Mouse (Mus musculus) MEL (cell line): ENCODE results near the gene Acat3. TPM values are rescaled to one million over a fixed set of nuclear protein-coding genes. Genes with fewer than 3 reads are reported as not detected.

Source experiments
- DNase-seq: peaks from one replicate; pipeline ENCODE4 v3.0.0; 2011; ENCODE audit warnings: low read depth, low spot score
- H3K27ac ChIP-seq: 2 replicates; pipeline ENCODE4 v1.5.1; 2012; ENCODE audit warnings: low read depth, mild to moderate bottlenecking, control low read depth, low read length, moderate library complexity; ENCODE audit not compliant: control insufficient read depth
- H3K27me3 ChIP-seq, 2 experiments: fragments of 150-350 bp in 1 of 2; sonication (generic) in 1 of 2; 2 replicates each; pipeline ENCODE4 v1.6.1; 2012; ENCODE audit warnings: low read length in 2 of 2, mild to moderate bottlenecking in 2 of 2, improper control_type of control experiment in 1 of 2, moderate library complexity in 1 of 2; ENCODE audit not compliant: insufficient read depth in 2 of 2, control insufficient read depth in 1 of 2
- H3K36me3 ChIP-seq, 2 experiments: 2 replicates each; pipeline ENCODE4 v1.6.1; 2012 to 2014; ENCODE audit warnings: low read length in 2 of 2, improper control_type of control experiment in 1 of 2, inconsistent platforms in 1 of 2, mild to moderate bottlenecking in 1 of 2; ENCODE audit not compliant: insufficient read depth in 2 of 2, control insufficient read depth in 1 of 2
- H3K4me1 ChIP-seq, 2 experiments: fragments of 150-350 bp in 1 of 2; sonication (generic) in 1 of 2; 2 replicates each; pipeline ENCODE4 v1.6.1; 2012; ENCODE audit warnings: low read length in 2 of 2, improper control_type of control experiment in 1 of 2, mild to moderate bottlenecking in 1 of 2; ENCODE audit not compliant: insufficient read depth in 2 of 2, control insufficient read depth in 1 of 2
- H3K4me3 ChIP-seq, 2 experiments: fragments of 150-350 bp in 1 of 2; sonication (generic) in 1 of 2; 2 replicates each; pipeline ENCODE4 v1.5.1; 2012; ENCODE audit warnings: low read depth in 2 of 2, low read length in 2 of 2, mild to moderate bottlenecking in 2 of 2, moderate library complexity in 2 of 2, control low read depth in 1 of 2, improper control_type of control experiment in 1 of 2; ENCODE audit not compliant: control insufficient read depth in 1 of 2, insufficient read depth in 1 of 2
- H3K79me2 ChIP-seq: 2 replicates; pipeline ENCODE4 v1.6.1; 2012; ENCODE audit warnings: mild to moderate bottlenecking, low read length, moderate library complexity; ENCODE audit not compliant: control insufficient read depth, poor library complexity, insufficient read depth
- H3K9ac ChIP-seq: 2 replicates; pipeline ENCODE4 v1.6.1; 2012; ENCODE audit warnings: low read depth, mild to moderate bottlenecking, control low read depth, low read length, moderate library complexity; ENCODE audit not compliant: control insufficient read depth, poor library complexity, severe bottlenecking
- H3K9me3 ChIP-seq: fragments of 150-350 bp; sonication (generic); replicated peaks from 2 replicates; pipeline ENCODE4 v1.6.1; 2012; ENCODE audit warnings: mild to moderate bottlenecking, low read length, improper control_type of control experiment, moderate library complexity; ENCODE audit not compliant: insufficient read depth
- CHD1 ChIP-seq: IDR thresholded peaks from 2 replicates; pipeline ENCODE4 v1.6.1; 2012; ENCODE audit warnings: low read depth, mild to moderate bottlenecking, inconsistent platforms, low read length, improper control_type of control experiment
- CHD2 ChIP-seq: IDR thresholded peaks from 2 replicates; pipeline ENCODE4 v1.6.1; 2011; ENCODE audit warnings: low read length, improper control_type of control experiment
- CTCF ChIP-seq, 3 experiments: IDR thresholded peaks in 2 of 3; conservative IDR thresholded peaks in 1 of 3; 2 replicates each; pipeline ENCODE4 v1.5.1; 2011 to 2012; ENCODE audit warnings: low read length in 3 of 3, low read depth in 2 of 3, mild to moderate bottlenecking in 2 of 3, improper control_type of control experiment in 1 of 3, inconsistent platforms in 1 of 3, mixed read lengths in 1 of 3, moderate library complexity in 1 of 3; ENCODE audit not compliant: control insufficient read depth in 1 of 3, insufficient read depth in 1 of 3, poor library complexity in 1 of 3, severe bottlenecking in 1 of 3
- ELF1 ChIP-seq: IDR thresholded peaks from 2 replicates; pipeline ENCODE4 v1.6.1; 2014; ENCODE audit warnings: low read depth, mild to moderate bottlenecking, inconsistent platforms, low read length, improper control_type of control experiment, moderate library complexity
- JUND ChIP-seq: IDR thresholded peaks from 2 replicates; pipeline ENCODE4 v1.6.1; 2011; ENCODE audit warnings: low read depth, mild to moderate bottlenecking, improper control_type of control experiment, low read length
- KAT2A ChIP-seq: conservative IDR thresholded peaks from 2 replicates; pipeline ENCODE4 v1.6.1; 2012; ENCODE audit warnings: low read depth, low read length, improper control_type of control experiment, inconsistent platforms
- MAX ChIP-seq: IDR thresholded peaks from 2 replicates; pipeline ENCODE4 v1.6.1; 2011; ENCODE audit warnings: low read length, improper control_type of control experiment
- MAZ ChIP-seq: IDR thresholded peaks from 2 replicates; pipeline ENCODE4 v1.6.1; 2012; ENCODE audit warnings: low read depth, mild to moderate bottlenecking, inconsistent platforms, low read length, improper control_type of control experiment
- MXI1 ChIP-seq: IDR thresholded peaks from 2 replicates; pipeline ENCODE4 v1.6.1; 2011; ENCODE audit warnings: mild to moderate bottlenecking, low read depth, low read length, improper control_type of control experiment
- MYC ChIP-seq: IDR thresholded peaks from 2 replicates; pipeline ENCODE4 v1.6.1; 2011; ENCODE audit warnings: low read depth, mild to moderate bottlenecking, low read length, improper control_type of control experiment, moderate library complexity
- NRF1 ChIP-seq: IDR thresholded peaks from 2 replicates; pipeline ENCODE4 v1.6.1; 2014; ENCODE audit warnings: low read depth, mild to moderate bottlenecking, inconsistent platforms, low read length, improper control_type of control experiment, moderate library complexity; ENCODE audit not compliant: poor library complexity, insufficient read depth, severe bottlenecking
- POLR2A ChIP-seq, 2 experiments: IDR thresholded peaks; 2 replicates each; pipeline ENCODE4 v1.6.1; 2011 to 2012; ENCODE audit warnings: low read length in 2 of 2, mild to moderate bottlenecking in 2 of 2, control low read depth in 1 of 2, improper control_type of control experiment in 1 of 2, low read depth in 1 of 2, moderate library complexity in 1 of 2; ENCODE audit not compliant: control insufficient read depth in 1 of 2, insufficient read depth in 1 of 2, poor library complexity in 1 of 2
- POLR2AphosphoS2 ChIP-seq: IDR thresholded peaks from 2 replicates; pipeline ENCODE4 v1.6.1; 2011; ENCODE audit warnings: low read length, improper control_type of control experiment
- RAD21 ChIP-seq: IDR thresholded peaks from 2 replicates; pipeline ENCODE4 v1.6.1; 2011; ENCODE audit warnings: mild to moderate bottlenecking, low read depth, low read length, improper control_type of control experiment
- SIN3A ChIP-seq: IDR thresholded peaks from 2 replicates; pipeline ENCODE4 v1.6.1; 2012; ENCODE audit warnings: low read length, improper control_type of control experiment, inconsistent platforms
- ZMIZ1 ChIP-seq: IDR thresholded peaks from 2 replicates; pipeline ENCODE4 v1.6.1; 2012; ENCODE audit warnings: low read depth, mild to moderate bottlenecking, inconsistent platforms, low read length, improper control_type of control experiment, moderate library complexity
- ZNF384 ChIP-seq: IDR thresholded peaks from 2 replicates; pipeline ENCODE4 v1.6.1; 2012; ENCODE audit warnings: low read depth, mild to moderate bottlenecking, inconsistent platforms, low read length, improper control_type of control experiment
- polyA plus RNA-seq, 2 experiments: library from polyadenylated mRNA; stranded (reverse) in 1 of 2; unstranded in 1 of 2; fragments of >175 nt in 1 of 2; fragments of >200 nt in 1 of 2; gene quantifications; 2 replicates each; pipeline versions ENCODE4 v1.2.1 to v1.2.4; 2012; ENCODE audit warnings: low replicate concordance in 2 of 2, low read depth in 1 of 2; ENCODE audit not compliant: insufficient read length in 2 of 2, insufficient read depth in 1 of 2, missing spikeins in 1 of 2
- total RNA-seq: library from RNA; depleted of rRNA; stranded (reverse); fragments of 300-350 nt; gene quantifications from 2 replicates; pipeline ENCODE4 v1.2.3, GENCODE M21; 2012

The Acat3 gene
- total and polyA plus RNA-seq, 3 experiments, result 1.0 to 14.6 TPM; not detected in 1

DNA sequence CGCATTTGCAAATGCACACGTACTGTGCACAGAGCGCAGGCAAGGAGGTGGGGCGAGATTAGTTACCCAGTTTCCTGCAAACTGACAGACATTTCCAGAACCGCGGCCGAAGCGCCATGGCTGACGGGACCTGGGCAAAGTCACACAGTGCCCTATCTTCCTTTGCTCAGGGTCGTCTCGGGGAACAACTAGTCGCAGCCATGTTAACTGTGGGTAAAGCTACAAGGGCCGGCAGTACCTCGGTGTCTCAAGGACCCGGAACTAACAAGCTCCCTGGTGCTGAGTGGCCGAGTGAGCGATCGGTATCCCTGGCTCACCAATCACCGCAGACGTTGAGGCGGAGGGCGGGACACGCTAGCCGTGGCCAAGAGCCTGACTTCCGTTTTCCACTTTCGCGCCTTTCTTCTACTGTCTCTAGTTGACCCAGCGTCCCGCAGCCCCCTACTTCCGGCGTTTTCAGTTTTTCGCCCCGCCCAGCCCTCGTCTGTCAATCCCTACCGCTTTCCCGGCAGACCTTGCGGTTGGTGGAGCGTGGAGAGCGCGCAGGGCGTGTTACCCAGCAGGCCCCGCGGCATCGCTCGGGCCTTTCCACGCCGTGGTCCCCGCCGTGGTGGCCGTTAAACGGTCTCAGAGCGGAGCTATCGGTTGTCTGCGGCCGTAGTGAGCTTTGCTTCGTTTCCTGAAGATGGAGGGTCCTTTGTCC lies 24.4 kb downstream of the Acat3 start, which contains the start of gene Mrpl18 (continued):
- no peak for TF ChIP-seq CTCF (IDR thresholded peaks at IDR 0.05 in 2 of 3, conservative IDR thresholded peaks at IDR 0.05 in 1 of 3; ENCODE audit: control insufficient read depth in 1 of 3, insufficient read depth in 1 of 3, low read depth in 2 of 3, low read length in 3 of 3, poor library complexity in 1 of 3, severe bottlenecking in 1 of 3)
- TF ChIP-seq JUND, result no peak
- TF ChIP-seq CHD1, result peak; percentile 26; the same call in 1 of the 2 replicates
- peak; percentile 90 for TF ChIP-seq MAX
- TF ChIP-seq ELF1, result peak; percentile 95
- peak; percentile 66; the same call in 1 of the 2 replicates for TF ChIP-seq CHD2
- no peak; the same call in none of the 2 replicates for TF ChIP-seq SIN3A
- peak; percentile 87; the same call in 1 of the 2 replicates for TF ChIP-seq MYC
- TF ChIP-seq MAZ, result peak; percentile 50; the same call in 1 of the 2 replicates
- peak; percentile 56; the same call in 1 of the 2 replicates for TF ChIP-seq NRF1
- peak; percentile 95 for TF ChIP-seq POLR2AphosphoS2
- peak; percentile 73; the same call in 1 of the 2 replicates for TF ChIP-seq ZMIZ1
- no peak for TF ChIP-seq RAD21

- H3K27me3 ChIP-seq, result no peaks in the 10 kb centered on the region
- TF ChIP-seq MYC, result no peak; the same call in 1 of the 2 replicates
- TF ChIP-seq KAT2A, result no peak
- TF ChIP-seq SIN3A, result peak; percentile 11; the same call in 1 of the 2 replicates
- TF ChIP-seq POLR2AphosphoS2, result no peak
- TF ChIP-seq MXI1, result peak; percentile 45; the same call in 1 of the 2 replicates
- 0 out of 4 replicates have a peak, but pooled peaks of 1 of the 2 experiments have one; percentile 8 for TF ChIP-seq POLR2A (IDR thresholded peaks at IDR 0.05; ENCODE audit: control insufficient read depth in 1 of 2, insufficient read depth in 1 of 2, low read depth in 1 of 2, low read length in 2 of 2, poor library complexity in 1 of 2)
- H3K4me1 ChIP-seq, result peaks cover 0 to 6% of the 10 kb centered on the region in 2 experiments; a peak in 2 of 4 replicates
- peaks cover 41% of the 10 kb centered on the region for H3K79me2 ChIP-seq
- peak within 1 kb of the TSS; percentile 93 for H3K9ac ChIP-seq
- peak within 1 kb of the TSS; percentile 65 to 97 for H3K4me3 ChIP-seq
- H3K27ac ChIP-seq, result peak within 1 kb of the TSS; percentile 92
- H3K9me3 ChIP-seq, result no peaks in the 10 kb centered on the region
- no peak for DNase-seq
- peaks cover 31 to 36% of the 10 kb centered on the region in 2 experiments for H3K36me3 ChIP-seq
Observed at GRCm38 (mm10) chr17:12915488-12915880, 24.9 kb downstream of the Acat3 start, which contains the start of gene Tcp1. Gene Tcp1 (plus strand): TSS chr17:12915701.

DNA sequence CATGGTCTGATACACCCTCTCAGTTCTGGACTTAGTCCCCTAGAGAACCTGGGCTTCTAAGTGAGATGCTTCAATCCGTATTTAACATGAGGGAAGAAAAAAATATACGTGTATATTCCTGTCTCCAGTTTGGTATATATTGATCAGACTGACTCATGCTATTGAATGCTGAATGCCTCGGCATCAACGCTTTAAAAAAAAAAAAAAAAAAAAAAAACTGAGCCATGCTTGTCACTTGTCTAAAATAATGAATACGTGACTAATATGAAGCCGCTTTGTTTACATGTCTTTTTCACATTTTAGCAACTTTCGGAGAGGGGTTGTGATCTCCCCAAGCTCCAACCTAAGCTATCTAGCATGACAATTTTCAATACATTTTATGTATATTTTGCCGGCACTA lies 30.0 kb downstream of the Acat3 start:
- peaks cover 5 to 10% of the 10 kb centered on the region in 2 experiments; a peak in 3 of 4 replicates for H3K36me3 ChIP-seq
- H3K9ac ChIP-seq, result no peak overlapping the region
- peaks cover 14% of the 10 kb centered on the region for H3K79me2 ChIP-seq
- no peaks in the 10 kb centered on the region for H3K27me3 ChIP-seq
- no peak for TF ChIP-seq ZMIZ1
- peak; percentile 58; the same call in 1 of the 2 replicates for TF ChIP-seq ZNF384
- peak; percentile 37 for TF ChIP-seq POLR2AphosphoS2
- no peak for DNase-seq
- no peaks in the 10 kb centered on the region for H3K9me3 ChIP-seq
- no peak overlapping the region for H3K27ac ChIP-seq
- no peak overlapping the region for H3K4me3 ChIP-seq
- H3K4me1 ChIP-seq, result 0 out of 4 replicates have a peak, but pooled peaks cover 0 to 3% of the 10 kb centered on the region in 2 experiments
